Mouse (Mus musculus) CD4-positive, CD25-positive, alpha-beta regulatory T cell, adult 2 months (primary cell): ENCODE results near the gene Dedd2.

ENCODE experiments used
- DNase-seq: peaks from one replicate; pipeline ENCODE4 v3.0.0-alpha.2; 2012; ENCODE audit warnings: low read depth, low spot score

The Dedd2 gene

DNA sequence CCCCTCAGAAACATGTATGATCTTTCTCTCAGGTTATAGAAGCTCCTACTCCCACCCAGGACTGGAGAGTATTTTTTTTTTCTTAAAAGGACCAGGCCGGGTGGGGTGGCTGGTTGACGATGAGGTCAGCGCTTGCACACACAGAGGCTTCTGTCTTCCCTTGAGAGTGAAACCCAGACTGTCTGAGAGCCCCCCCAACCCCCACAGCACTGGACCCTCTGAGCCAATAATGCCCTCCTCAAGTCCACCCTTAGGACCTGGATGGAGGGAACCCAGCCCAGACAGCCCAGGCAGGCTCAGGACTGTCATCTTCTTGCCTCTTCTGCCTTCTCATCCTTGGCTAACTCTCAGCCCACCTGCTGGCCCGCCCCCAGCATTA lies 26.3 kb upstream of the Dedd2 start:
- no peak for DNase-seq

DNA sequence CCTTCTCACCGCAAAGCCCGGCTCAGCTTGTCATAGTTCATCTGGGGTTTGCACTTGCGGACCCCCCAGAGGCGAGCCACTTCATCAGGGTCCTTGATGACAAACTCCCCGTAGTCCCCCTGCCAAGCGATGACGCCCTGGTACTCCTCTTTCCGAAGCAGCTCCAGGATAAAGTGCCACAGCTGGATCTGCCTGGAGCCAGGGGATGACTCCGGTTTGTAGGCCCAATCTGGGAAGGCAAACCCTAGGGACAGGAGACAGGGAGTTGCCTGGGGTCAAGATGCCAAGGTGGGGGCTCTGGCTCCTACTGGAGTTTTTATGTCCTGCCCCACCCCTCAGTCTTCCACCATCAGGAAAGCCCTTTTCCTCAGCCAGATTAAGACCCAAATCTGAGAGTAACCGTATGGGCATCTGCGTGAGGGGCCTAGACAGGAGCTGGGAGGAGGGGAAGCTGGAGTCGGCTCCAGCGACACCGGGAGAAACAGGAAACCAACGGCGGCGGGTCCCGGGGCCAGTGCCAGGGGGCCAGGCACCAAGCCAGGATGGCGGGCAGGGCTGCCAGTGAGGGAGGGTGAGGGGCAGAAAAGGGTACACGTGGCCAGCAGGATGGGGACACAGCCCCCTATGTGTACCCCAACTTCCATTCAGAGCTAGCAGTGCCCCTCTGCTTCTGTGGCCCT lies 25.8 kb upstream of the Dedd2 start:
- no peak for DNase-seq

DNA sequence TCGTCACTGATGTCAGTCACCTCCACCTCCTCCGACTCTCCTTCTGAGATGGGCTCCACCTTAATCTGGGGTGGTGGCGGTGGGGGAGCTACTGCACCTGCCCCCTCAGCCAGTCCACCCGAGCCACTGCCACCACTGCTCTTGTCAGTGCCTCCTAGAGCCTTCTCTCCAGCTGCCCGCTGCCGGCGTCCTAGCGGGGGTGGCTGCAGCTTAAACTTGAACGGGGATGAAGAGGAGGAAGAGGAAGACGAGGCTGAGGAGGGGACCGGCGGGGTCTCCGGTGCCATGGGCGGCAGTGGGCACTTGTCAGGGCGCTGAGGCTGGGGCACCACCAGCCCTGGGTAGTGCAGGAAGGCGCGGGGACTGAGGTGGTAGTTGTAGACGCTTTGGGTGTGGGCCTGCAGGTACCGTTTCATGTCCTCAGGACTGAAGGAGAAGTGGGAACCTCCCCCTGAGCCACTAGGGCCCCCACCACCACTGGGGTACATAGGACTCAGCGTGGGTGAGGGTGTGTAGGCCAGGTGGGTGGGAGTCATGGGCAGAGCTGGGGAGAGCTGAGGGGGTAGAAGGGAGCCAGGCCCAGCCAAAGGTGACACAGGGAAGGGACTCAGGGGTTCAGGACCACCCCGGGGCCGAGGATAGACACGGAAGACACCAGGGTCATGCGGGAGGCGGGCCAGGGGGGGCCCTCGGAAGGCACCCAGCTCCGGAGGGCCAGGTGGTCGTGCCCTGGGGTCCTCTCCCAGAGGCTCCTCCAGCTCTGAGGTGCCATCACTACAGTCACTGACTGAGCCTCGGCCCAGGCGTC lies 24.4 kb upstream of the Dedd2 start:
- no peak for DNase-seq

DNA sequence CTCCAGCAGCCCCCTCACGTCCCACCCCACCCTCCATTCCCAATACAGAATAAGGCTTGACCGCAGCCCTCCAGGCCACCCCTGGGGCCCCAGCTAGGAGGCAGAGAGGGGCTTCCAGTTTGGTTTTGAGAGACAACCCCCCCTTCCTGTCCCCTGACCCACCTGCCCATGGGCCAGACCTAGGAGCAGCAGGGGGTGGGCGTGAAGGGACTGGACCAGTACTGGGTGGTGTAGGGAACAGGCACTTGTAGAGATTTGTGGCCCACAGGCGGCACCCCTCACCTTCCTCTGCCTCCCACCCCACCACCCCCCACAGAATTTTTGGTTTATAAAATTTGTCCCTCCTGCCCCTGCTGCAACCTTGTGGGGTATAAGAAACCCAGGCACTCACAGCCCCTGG lies 22.9 kb upstream of the Dedd2 start:
- DNase-seq, result no peak

DNA sequence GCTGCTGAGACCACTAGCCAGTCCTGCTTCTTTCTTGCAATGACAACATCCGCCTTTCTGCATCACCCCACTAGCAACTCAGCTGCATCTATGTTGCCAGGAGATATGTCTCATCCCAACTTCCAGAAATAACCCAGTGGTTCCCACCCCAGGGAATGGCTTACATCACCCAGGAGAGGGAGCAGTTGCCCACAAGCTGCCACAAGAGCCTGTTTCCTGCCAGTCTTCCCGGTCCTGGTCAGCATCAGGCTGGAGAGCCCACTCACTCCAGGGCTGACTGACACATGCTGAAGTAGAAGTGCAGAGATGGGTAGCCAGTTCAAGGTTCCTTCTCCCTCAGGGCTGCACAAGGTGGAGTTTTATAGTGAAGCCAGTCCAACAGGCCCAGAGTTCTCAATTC lies 20.6 kb upstream of the Dedd2 start:
- no peak for DNase-seq

DNA sequence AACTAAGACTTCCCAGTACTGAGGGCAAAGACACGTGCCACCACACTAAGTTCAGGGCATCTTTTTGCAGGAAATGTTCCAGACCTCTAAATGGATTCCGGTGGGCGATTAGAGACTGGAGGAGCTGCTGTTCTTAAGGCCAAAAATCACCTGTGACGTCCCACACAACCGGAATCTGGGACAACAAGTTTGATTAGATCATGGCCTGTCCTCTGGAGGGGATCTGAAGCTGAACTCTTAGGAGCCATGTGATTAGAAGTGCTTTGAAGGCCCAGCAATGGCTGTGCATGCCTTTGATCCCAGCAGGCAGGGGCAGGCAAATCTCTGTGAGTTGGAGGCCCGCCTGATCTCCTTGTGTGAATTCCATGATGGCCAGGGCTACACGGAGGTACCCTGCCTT lies 20.2 kb upstream of the Dedd2 start:
- no peak for DNase-seq

DNA sequence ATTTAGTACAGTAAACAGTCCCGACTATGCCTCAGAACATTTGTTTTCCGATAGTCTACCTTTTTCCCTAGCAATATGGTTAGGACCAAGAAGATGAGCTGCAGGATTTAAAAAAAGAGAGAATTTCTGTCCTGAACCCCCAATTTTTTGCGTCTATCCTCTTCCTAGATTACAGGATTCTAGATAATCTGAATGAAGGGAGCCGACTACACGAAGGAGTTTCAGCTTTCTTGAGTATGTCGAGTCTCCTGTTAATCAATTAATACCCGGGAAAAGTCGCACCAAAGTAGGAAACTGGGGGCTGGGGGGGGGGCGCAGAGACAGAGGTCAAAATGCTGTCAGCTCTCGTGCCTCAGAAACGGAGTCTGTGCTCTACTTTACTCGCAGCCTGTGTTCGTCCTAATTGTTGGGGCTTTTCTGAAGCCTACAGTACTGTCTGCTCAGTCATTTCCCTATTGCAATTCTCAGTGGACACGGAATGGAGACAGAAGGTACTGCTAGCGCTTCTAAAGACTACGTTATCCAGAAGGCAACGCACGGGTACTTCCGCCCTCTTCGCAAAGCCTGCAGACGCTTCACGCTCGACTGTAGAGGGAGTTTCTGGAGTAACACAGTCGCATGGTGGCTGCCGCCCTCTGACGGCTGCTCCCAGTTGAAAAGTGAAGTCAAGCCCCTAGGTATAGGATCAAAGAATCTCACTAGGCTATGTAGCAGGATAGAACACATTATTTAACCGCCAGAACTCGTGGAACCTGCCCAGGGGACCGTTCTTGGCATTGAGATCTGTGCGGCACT lies 18.6 kb upstream of the Dedd2 start:
- DNase-seq, result peak; percentile 95

DNA sequence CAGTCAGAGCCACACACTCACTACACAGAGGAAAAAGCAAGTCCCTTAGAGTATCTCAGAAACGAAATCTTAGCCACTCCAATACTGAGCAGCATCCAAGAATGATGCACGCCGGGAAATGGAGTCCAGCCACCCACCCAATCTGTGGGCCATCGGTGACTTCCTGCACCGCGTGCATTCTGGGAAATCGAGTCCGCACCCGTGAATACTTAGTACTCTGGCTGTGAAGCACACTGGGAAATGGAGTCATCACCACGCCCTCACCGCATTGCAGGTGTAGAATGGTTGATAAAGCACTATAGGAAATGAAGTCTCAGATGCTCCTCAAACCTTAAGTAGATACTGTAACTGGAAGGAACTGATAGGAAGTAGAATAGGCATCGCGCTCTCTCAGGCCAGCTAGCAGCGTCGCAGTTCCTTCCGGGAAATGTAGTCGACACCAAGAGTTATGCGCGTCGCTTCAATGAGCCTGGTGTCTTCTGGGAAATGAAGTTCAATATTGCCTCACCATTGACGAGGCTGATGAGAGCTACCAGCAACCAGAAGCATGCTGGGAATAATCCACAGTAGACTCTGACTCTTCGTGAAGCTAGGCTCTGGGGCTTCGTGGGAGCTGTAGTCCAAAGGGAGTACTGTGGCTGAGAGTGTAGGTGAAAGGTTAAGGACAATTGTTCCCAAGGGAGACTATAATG lies 17.7 kb upstream of the Dedd2 start:
- DNase-seq, result peak; percentile 96

DNA sequence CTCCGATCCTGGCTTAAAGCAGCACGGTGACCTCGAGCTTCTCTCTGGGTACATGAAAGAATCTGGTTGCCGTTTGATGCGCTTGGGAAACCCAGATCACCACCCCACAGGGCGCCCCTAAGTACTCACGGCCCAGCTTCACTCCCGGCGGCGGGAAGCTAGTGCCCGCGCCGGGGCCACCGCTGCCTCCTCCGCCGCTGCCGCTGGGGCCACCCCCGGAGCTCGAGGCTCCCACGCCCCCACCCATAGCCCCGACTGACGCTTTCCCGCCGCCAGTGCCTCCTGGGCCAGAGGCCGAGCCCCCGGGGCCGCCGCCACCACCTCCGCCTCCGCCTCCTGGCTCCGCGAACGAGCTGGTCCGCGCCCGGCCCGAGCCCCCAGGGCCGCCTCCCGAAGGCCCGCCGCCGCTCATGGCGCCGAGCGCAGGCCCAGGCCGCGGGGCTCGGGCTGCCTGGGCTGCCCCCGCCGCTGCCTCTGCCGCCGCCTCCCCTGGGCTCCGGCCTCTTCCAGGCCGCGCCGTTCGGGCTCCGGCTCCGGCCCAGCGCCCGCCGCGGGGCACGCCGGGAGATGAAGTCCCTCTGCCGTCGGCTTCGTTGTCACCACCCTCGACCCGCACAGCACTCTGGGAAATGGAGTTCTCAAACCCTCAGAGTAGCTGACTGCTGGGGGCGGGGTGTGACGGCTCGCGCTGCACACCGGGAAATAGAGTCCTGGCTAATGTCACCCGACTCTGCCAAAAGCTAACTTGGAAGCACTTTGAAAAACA lies 17.0 kb upstream of the Dedd2 start, which contains the start of gene Gsk3a:
Gene Gsk3a, minus strand, starts transcription at position 603 of the 766 bp plus-strand sequence.
- peak; percentile 97 for DNase-seq

DNA sequence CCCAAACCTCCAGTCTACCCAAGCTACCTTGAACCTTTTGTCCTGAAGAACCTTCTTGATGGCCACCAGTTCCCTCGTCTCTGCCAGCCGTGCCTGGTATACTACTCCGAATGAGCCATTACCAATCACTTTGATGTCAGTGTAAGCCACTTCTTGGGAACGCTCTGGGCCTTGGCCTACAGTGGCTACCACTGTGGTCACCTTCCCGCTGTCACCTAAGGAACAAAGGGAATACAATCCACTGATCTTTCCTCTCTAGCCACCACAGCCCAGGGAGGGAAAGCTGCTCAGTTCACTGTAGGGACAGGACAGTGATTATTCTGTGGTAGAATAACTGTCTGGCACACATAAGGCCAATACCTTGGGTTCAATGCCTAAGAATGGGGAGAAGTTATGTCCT lies 15.1 kb upstream of the Dedd2 start:
- no peak for DNase-seq

DNA sequence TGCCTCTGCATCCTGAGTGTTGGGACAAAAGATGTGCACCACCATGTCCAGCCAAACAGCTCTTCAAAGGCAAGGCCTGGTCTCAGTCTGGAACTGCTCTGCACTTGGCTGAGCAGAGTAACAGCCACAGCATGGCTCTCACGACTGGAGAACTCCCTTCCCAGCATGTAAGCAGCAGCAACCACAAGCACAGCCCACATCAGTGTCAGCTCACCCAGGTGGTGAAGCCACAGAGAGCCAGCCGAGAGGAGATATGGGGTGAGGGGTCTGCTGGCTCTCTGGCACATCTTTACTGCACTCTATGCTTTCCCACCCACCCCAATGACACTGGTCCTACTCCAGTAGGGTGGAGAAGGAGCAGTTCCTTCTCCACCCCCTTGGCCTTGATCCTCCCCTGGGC lies 12.6 kb upstream of the Dedd2 start:
- no peak for DNase-seq

DNA sequence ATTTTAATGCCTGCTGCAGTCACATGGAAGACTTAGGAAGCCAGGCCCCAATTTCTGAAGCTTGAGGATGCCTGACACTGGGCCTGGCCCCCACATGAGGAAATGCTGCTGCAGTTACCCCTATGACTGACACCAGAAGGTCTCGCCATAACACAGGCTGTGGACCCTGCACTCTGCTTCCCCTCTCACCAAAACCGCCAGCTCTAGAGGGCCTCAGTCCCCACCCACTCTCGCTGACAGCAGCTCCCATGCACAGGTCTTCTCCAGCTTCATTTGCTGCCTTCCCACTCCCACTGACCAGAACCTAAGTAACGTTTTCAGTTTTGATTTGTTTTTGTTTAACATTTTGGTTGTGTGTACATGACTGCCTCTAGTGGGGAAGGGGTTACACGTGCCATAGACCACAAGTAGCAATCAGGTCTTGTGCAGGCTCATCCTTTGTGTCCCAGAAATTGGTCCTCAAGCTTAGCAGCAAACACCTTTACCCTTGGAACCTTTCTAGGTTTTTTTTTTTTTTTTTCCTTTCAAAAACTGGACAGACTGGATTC lies 11.8 kb upstream of the Dedd2 start:
- peak; percentile 43 for DNase-seq

DNA sequence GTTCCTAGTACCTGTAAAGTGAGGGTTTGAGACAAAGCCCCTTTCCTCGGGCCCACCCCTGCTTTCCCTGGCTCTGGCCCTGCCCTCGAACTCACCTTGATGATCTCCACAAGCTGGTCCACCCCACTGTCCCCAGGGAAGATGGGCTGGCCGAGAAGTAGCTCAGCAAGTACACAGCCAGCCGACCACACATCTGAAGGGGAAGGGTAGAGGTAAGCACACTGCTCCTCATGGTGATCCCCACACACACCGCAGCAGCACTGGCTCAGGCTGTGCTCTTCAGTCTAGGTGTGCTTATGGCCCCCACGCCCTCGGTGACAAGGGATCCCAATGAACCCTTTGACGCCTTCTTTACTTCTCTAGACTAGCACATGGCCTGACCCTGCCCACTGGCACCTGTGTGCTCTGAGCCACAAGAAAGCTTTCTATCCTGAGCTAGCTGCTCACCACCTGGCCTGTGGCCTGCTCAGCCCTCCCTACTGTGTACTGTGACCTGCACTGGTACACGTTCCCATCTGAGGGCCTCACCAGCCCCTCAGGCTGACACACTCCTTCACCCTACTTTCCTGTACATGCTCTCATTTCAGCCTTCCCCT lies 10.4 kb upstream of the Dedd2 start:
- no peak for DNase-seq

DNA sequence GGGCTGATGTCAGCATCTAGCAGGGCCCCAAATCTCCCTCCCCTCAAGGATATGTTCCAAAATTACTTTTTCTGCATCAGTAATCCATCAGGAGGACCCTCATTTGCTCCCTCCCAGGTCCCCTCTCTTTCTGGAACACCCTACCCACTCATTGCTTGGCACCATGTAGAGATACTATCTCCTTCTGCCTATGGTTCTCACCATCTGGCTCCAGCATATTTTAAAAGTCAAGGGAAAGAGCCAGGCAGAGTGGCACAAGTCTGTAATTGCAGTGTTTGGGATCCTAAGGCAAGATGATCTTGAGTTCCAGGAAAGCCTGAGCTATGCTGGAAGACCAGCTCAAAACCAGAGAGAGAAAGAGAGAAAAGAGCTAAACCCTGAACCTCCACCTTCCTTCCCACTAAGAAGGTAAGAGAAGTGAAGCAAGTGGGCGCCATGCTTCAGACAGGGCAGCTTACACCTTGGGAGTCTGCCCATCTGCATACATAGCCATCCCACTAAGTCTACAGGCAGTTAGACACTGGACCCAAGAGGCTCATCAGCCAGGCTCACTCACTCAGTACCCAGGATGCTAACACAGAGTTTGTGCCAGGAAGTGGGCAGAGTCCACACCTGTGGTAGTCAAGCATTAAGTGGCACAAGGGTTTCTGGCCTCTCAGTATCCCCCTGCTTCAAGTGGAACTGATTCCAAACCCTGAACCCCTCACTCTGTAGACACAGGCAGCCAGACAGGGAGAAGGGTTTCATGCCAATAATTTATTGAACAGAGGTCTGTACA lies 7.3 kb upstream of the Dedd2 start:
- DNase-seq, result no peak

DNA sequence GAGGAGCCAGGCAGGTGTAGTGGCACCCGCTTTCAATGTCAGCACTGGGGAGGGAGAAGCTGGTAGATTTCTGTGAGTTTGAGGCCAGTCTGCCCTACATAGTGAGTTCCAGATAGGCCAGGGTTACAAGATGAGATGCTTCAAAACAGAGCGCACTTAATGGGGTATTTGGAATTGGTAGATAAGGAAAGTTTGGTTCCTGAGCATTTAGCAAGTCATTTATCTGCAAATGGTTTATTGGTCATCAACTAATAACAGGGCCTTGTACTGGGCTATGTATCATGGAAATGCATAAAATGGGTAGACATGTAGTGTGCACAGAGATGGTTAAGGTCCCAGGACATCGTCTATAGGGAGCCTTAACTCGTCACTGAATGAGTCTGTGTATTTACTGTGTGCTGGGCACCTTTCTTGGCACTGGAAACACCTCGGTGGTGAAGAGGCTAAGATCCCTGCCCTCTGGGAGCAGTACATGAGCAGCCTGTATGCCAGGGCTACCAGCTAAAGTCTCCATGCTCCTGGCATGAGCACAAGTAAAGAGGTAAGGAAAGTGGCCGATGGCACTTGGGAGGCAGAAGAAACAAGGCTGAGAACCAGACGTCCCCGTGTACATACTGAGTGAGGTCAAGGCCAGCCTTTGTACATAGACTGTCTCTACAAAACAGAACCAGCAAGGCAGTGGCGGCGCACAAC lies 2.0 kb upstream of the Dedd2 start:
- DNase-seq, result no peak

DNA sequence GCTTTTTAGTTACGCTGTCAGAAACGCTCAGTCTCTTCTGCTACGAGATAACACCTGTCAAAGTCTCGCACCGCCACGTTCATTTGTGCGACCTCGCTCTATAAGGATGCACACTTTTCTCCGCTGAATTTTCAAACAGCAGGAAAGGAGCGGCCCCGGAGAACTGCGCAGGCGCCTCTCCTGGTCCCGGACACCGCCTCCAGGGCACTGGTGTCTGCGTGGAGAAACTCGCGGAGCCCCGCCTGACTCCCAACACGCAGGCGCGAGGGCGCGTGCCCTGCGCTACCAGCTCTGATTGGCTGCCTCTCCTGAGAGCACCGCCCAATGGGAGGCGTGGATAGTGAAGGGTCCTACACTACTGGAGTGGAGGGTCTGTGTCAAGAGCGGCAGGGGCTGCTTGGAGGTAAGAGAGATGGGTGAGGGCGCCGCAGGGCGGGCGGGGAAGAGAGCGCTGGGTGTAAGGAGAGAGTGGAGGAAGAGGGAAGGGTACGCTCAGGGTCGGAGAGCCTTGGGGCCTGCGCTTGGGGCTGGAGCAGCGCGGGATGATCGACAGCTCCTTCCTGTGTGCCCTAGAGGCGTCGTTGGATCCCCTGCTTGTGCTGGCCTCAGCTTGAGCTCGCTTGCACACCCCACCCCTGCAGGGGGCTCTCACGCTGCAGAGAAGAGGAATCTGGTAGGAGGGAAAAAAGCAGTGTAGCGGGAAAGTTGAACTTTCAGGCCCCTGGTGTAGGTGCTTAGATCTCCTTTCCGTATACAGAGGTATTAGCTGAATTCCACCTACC lies 878 bp upstream of the Dedd2 start, which contains the start of gene Zfp526:
Gene Zfp526, plus strand, starts transcription at position 324 of the 782 bp plus-strand sequence.
- peak; percentile 98 for DNase-seq

DNA sequence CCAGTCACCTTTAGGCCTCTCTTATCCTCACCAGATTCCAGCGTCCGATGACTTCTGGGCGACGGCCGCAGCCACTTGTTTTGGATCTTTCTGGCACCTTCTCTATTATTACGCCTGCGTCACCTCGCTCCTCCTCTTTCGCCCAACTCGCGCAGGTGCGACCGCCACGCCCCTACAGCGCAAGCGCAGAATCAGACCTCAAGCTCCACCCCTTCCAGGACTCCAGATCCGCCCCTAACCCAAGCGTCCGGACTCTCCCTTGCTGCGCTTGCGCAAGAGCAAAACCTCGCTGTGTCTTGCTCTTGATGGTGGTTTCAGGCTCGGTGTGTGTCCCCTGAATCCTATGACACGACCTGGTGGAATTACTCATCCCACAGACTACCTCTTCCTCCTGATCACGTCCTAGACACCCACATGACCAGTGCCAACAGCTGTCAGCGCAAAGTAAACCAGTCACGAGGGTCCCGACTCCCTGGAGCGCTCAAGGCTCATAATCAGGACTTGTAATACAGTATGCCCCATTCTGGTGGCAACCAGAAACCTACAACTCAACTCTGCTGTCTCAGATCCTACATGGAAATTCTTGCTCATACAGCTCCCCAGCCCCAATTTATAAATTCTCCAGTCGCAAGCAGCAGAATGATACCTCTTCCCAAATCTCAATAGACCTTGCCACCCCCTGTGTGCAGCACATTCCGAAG lies 509 bp downstream of the Dedd2 start:
- DNase-seq, result peak; percentile 99

DNA sequence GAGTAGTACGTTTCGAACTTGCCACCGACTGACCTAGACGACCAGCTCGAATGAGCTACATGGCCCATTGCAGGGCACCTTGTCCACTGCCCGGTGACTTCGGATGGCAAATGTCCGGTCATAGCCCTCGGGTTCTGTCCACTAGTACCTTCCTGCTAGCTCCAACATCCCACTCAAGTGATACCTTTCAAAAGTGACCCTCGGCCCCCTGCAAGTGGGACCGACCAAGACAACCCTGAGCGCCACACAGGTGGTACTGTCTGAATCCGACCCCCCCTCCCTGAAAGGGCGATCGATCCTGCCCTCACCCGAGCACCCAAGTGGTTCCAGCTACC lies 1.0 kb downstream of the Dedd2 start:
- DNase-seq, result no peak
